Mouse (Mus musculus): Measurements from ENCODE around the gene Dgki.

GRCm38 (mm10) chr6:36937527-36937926 lies 362.5 kb downstream of the Dgki start:
- TF ChIP-seq CTCF (IDR thresholded peaks at IDR 0.05; ENCODE audit: low read depth) (no peak), EP300 (IDR thresholded peaks at IDR 0.05; ENCODE audit: low read depth) (no peak)

All from liver, embryonic 14.5 days (tissue).